Mouse (Mus musculus): ENCODE data around the gene Rhot1. TPM values are rescaled to one million over a fixed set of nuclear protein-coding genes. Genes with fewer than 3 reads are reported as not detected.
"Not testable (repeated sequence)": the region's sequence is repeated elsewhere in the genome, so short reads cannot be mapped to it uniquely, and the experiment has no call there.

The Rhot1 gene
- polyA plus RNA-seq, 1 experiment = 5.4 TPM

- no peaks in the 10 kb centered on the region for H3K36me3 ChIP-seq (ENCODE audit: control insufficient read depth, insufficient read depth, low read length)
- H3K27ac ChIP-seq (ENCODE audit: insufficient read depth, low read length) = no peak overlapping the region
- WGBS = 72% methylated on average over 5 of the region's 5 CpGs
- H3K4me1 ChIP-seq (ENCODE audit: control insufficient read depth, insufficient read depth, insufficient read length) = no peaks in the 10 kb centered on the region
- no peak overlapping the region for H3K4me3 ChIP-seq (ENCODE audit: extremely low read depth, insufficient read depth, insufficient read length)
- no peaks in the 10 kb centered on the region for H3K27me3 ChIP-seq (ENCODE audit: control insufficient read depth, insufficient read depth, low read length)
- no peak for DNase-seq (ENCODE audit: low read depth in 1 of 2, low spot score in 2 of 2)
- TF ChIP-seq POLR2A (IDR thresholded peaks at IDR 0.05; ENCODE audit: low read depth, low read length) (no peak), CTCF (IDR thresholded peaks at IDR 0.05; ENCODE audit: extremely low read depth, insufficient read depth, insufficient read length, insufficient replicate concordance) (no peak)
These were observed 27.6 kb upstream of the Rhot1 start for GRCm38 (mm10) chr11:80181021-80181749.

- not testable (repeated sequence) for H3K27me3 ChIP-seq (ENCODE audit: control insufficient read depth, insufficient read depth, low read length); H3K36me3 ChIP-seq (ENCODE audit: control insufficient read depth, insufficient read depth, low read length); H3K4me1 ChIP-seq (ENCODE audit: control insufficient read depth, insufficient read depth, insufficient read length); DNase-seq (ENCODE audit: low read depth in 1 of 2, low spot score in 2 of 2)
- peak overlapping the region; percentile 93 for H3K4me3 ChIP-seq (ENCODE audit: extremely low read depth, insufficient read depth, insufficient read length)
- 39% methylated on average over 12 of the region's 12 CpGs for WGBS
- H3K27ac ChIP-seq (ENCODE audit: insufficient read depth, low read length) = peak overlapping the region; percentile 34; the same call in 1 of the 2 replicates
These were observed 25.6 kb upstream of the Rhot1 start for GRCm38 (mm10) chr11:80183054-80183704.

- DNase-seq (ENCODE audit: low read depth in 1 of 2, low spot score in 2 of 2) = peak; percentile 66 to 85
- no peaks in the 10 kb centered on the region for H3K36me3 ChIP-seq (ENCODE audit: control insufficient read depth, insufficient read depth, low read length)
- peak within 1 kb of the TSS; percentile 90 for H3K27ac ChIP-seq (ENCODE audit: insufficient read depth, low read length)
- peak; percentile 85 for TF ChIP-seq POLR2A (IDR thresholded peaks at IDR 0.05; ENCODE audit: low read depth, low read length)
- no peak for TF ChIP-seq CTCF (IDR thresholded peaks at IDR 0.05; ENCODE audit: extremely low read depth, insufficient read depth, insufficient read length, insufficient replicate concordance)
- H3K4me3 ChIP-seq (ENCODE audit: extremely low read depth, insufficient read depth, insufficient read length) = peak within 1 kb of the TSS; percentile 93
- no peaks in the 10 kb centered on the region for H3K27me3 ChIP-seq (ENCODE audit: control insufficient read depth, insufficient read depth, low read length)
- under 1% methylated on average over 33 of the region's 33 CpGs for WGBS
- no peaks in the 10 kb centered on the region for H3K4me1 ChIP-seq (ENCODE audit: control insufficient read depth, insufficient read depth, insufficient read length)
These were observed 25.0 kb upstream of the Rhot1 start, which contains the start of gene Rnf135 for GRCm38 (mm10) chr11:80183705-80184255. Gene Rnf135 (plus strand): TSS chr11:80183851.

- H3K36me3 ChIP-seq (ENCODE audit: control insufficient read depth, insufficient read depth, low read length) = no peaks in the 10 kb centered on the region; the same call in 1 of the 2 replicates
- H3K4me3 ChIP-seq (ENCODE audit: extremely low read depth, insufficient read depth, insufficient read length) = no peak overlapping the region
- H3K27ac ChIP-seq (ENCODE audit: insufficient read depth, low read length) = peak overlapping the region; percentile 90; the same call in 1 of the 2 replicates
- H3K27me3 ChIP-seq (ENCODE audit: control insufficient read depth, insufficient read depth, low read length) = no peaks in the 10 kb centered on the region
- no peak for TF ChIP-seq POLR2A (IDR thresholded peaks at IDR 0.05; ENCODE audit: low read depth, low read length)
- TF ChIP-seq CTCF (IDR thresholded peaks at IDR 0.05; ENCODE audit: extremely low read depth, insufficient read depth, insufficient read length, insufficient replicate concordance) = no peak
- no peak for DNase-seq (ENCODE audit: low read depth in 1 of 2, low spot score in 2 of 2)
- 79% methylated on average over 6 of the region's 6 CpGs for WGBS
- H3K4me1 ChIP-seq (ENCODE audit: control insufficient read depth, insufficient read depth, insufficient read length) = no peaks in the 10 kb centered on the region
These were observed 24.2 kb upstream of the Rhot1 start for GRCm38 (mm10) chr11:80184531-80185071.

- not testable (repeated sequence) for DNase-seq (ENCODE audit: low read depth in 1 of 2, low spot score in 2 of 2); H3K27me3 ChIP-seq (ENCODE audit: control insufficient read depth, insufficient read depth, low read length); H3K4me3 ChIP-seq (ENCODE audit: extremely low read depth, insufficient read depth, insufficient read length); H3K36me3 ChIP-seq (ENCODE audit: control insufficient read depth, insufficient read depth, low read length); H3K27ac ChIP-seq (ENCODE audit: insufficient read depth, low read length); H3K4me1 ChIP-seq (ENCODE audit: control insufficient read depth, insufficient read depth, insufficient read length)
- WGBS = 79% methylated on average over 5 of the region's 5 CpGs
These were observed 23.3 kb upstream of the Rhot1 start for GRCm38 (mm10) chr11:80185441-80185976.

GRCm38 (mm10) chr11:80190280-80190679, 18.5 kb upstream of the Rhot1 start:
- Histone ChIP-seq H3K4me1 (ENCODE audit: control insufficient read depth, insufficient read depth, insufficient read length) (no peaks in the 10 kb centered on the region), H3K36me3 (ENCODE audit: control insufficient read depth, insufficient read depth, low read length) (peaks cover 7% of the 10 kb centered on the region; the same call in 1 of the 2 replicates), H3K27ac (ENCODE audit: insufficient read depth, low read length) (no peak overlapping the region), H3K4me3 (ENCODE audit: extremely low read depth, insufficient read depth, insufficient read length) (no peak overlapping the region), H3K27me3 (ENCODE audit: control insufficient read depth, insufficient read depth, low read length) (no peaks in the 10 kb centered on the region)
- WGBS = 92% methylated on average over 4 of the region's 4 CpGs
- TF ChIP-seq POLR2A (IDR thresholded peaks at IDR 0.05; ENCODE audit: low read depth, low read length) (no peak), CTCF (IDR thresholded peaks at IDR 0.05; ENCODE audit: extremely low read depth, insufficient read depth, insufficient read length, insufficient replicate concordance) (no peak)
- no peak for DNase-seq (ENCODE audit: low read depth in 1 of 2, low spot score in 2 of 2)

Data from spleen, adult 2 months (tissue).